Mouse (Mus musculus): ENCODE measurements at regions not wholly inside any gene's neighbourhood (a gene's known extent, or its start where the extent isn't known, plus 50 kb on each side); places are given as distances from the start of the nearest gene placed in this dataset.

- H3K4me3 ChIP-seq (ENCODE audit: insufficient read depth, low read depth, low read length), result no peak overlapping the region
- 57% methylated on average over 4 of the region's 4 CpGs for WGBS
- DNase-seq (ENCODE audit: extremely low read depth, low read depth, low spot score), result no peak
- no peaks in the 10 kb centered on the region for H3K4me1 ChIP-seq (ENCODE audit: control insufficient read depth, insufficient read depth, low read length)
- H3K27me3 ChIP-seq (ENCODE audit: control insufficient read depth, insufficient read depth, low read length), result no peaks in the 10 kb centered on the region
- H3K36me3 ChIP-seq (ENCODE audit: control insufficient read depth, insufficient read depth, low read length), result no peaks in the 10 kb centered on the region
- H3K79me2 ChIP-seq (ENCODE audit: control insufficient read depth, insufficient read depth, low read length), result no peaks in the 10 kb centered on the region
- no peak overlapping the region for H3K27ac ChIP-seq (replicated peaks; ENCODE audit: insufficient read depth, low read depth, low read length)
- no peak overlapping the region for H3K9ac ChIP-seq (ENCODE audit: low read depth, low read length)
- TF ChIP-seq POLR2A (IDR thresholded peaks at IDR 0.05; ENCODE audit: extremely low read depth, insufficient read depth, low read length), result no peak
- no peak for TF ChIP-seq CTCF (IDR thresholded peaks at IDR 0.05; ENCODE audit: low read depth, low read length)
Observed at GRCm38 (mm10) chr13:57230253-57230652, 334.5 kb upstream of the Trpc7 start.

- no peaks in the 10 kb centered on the region for H3K36me3 ChIP-seq (ENCODE audit: control insufficient read depth, insufficient read depth, low read length)
- no peak for DNase-seq (ENCODE audit: extremely low read depth, low read depth, low spot score)
- no peaks in the 10 kb centered on the region for H3K4me1 ChIP-seq (ENCODE audit: control insufficient read depth, insufficient read depth, low read length)
- no peak overlapping the region for H3K9ac ChIP-seq (ENCODE audit: low read depth, low read length)
- no peak overlapping the region for H3K27ac ChIP-seq (replicated peaks; ENCODE audit: insufficient read depth, low read depth, low read length)
- TF ChIP-seq CTCF (IDR thresholded peaks at IDR 0.05; ENCODE audit: low read depth, low read length) (no peak), POLR2A (IDR thresholded peaks at IDR 0.05; ENCODE audit: extremely low read depth, insufficient read depth, low read length) (no peak)
- no peaks in the 10 kb centered on the region for H3K27me3 ChIP-seq (ENCODE audit: control insufficient read depth, insufficient read depth, low read length)
- no peaks in the 10 kb centered on the region for H3K79me2 ChIP-seq (ENCODE audit: control insufficient read depth, insufficient read depth, low read length)
- WGBS, result 73% methylated on average over 8 of the region's 8 CpGs
- H3K4me3 ChIP-seq (ENCODE audit: insufficient read depth, low read depth, low read length), result no peak overlapping the region
Observed at GRCm38 (mm10) chr13:57221092-57221491, 325.3 kb upstream of the Trpc7 start.

- H3K9ac ChIP-seq (ENCODE audit: low read depth, low read length), result no peak overlapping the region
- no peaks in the 10 kb centered on the region for H3K79me2 ChIP-seq (ENCODE audit: control insufficient read depth, insufficient read depth, low read length)
- no peaks in the 10 kb centered on the region for H3K27me3 ChIP-seq (ENCODE audit: control insufficient read depth, insufficient read depth, low read length)
- H3K4me3 ChIP-seq (ENCODE audit: insufficient read depth, low read depth, low read length), result no peak overlapping the region
- 53% methylated on average over 7 of the region's 7 CpGs for WGBS
- TF ChIP-seq CTCF (IDR thresholded peaks at IDR 0.05; ENCODE audit: low read depth, low read length) (no peak), POLR2A (IDR thresholded peaks at IDR 0.05; ENCODE audit: extremely low read depth, insufficient read depth, low read length) (no peak)
- no peaks in the 10 kb centered on the region for H3K4me1 ChIP-seq (ENCODE audit: control insufficient read depth, insufficient read depth, low read length)
- no peaks in the 10 kb centered on the region for H3K36me3 ChIP-seq (ENCODE audit: control insufficient read depth, insufficient read depth, low read length)
- H3K27ac ChIP-seq (replicated peaks; ENCODE audit: insufficient read depth, low read depth, low read length), result no peak overlapping the region
- DNase-seq (ENCODE audit: extremely low read depth, low read depth, low spot score), result no peak
Observed at GRCm38 (mm10) chr13:57216161-57216560, 320.4 kb upstream of the Trpc7 start.

GRCm38 (mm10) chr13:57212251-57212650 lies 316.5 kb upstream of the Trpc7 start:
- TF ChIP-seq POLR2A (IDR thresholded peaks at IDR 0.05; ENCODE audit: extremely low read depth, insufficient read depth, low read length) (no peak), CTCF (IDR thresholded peaks at IDR 0.05; ENCODE audit: low read depth, low read length) (no peak)
- DNase-seq (ENCODE audit: extremely low read depth, low read depth, low spot score), result no peak
- Histone ChIP-seq H3K79me2 (ENCODE audit: control insufficient read depth, insufficient read depth, low read length) (no peaks in the 10 kb centered on the region), H3K9ac (ENCODE audit: low read depth, low read length) (no peak overlapping the region), H3K4me3 (ENCODE audit: insufficient read depth, low read depth, low read length) (no peak overlapping the region), H3K27ac (replicated peaks; ENCODE audit: insufficient read depth, low read depth, low read length) (no peak overlapping the region), H3K4me1 (ENCODE audit: control insufficient read depth, insufficient read depth, low read length) (no peaks in the 10 kb centered on the region), H3K27me3 (ENCODE audit: control insufficient read depth, insufficient read depth, low read length) (no peaks in the 10 kb centered on the region), H3K36me3 (ENCODE audit: control insufficient read depth, insufficient read depth, low read length) (no peaks in the 10 kb centered on the region)
- 24% methylated on average over 1 of the region's 1 CpGs for WGBS

GRCm38 (mm10) chr13:57191195-57191594 lies 295.4 kb upstream of the Trpc7 start:
- 64% methylated on average over 3 of the region's 3 CpGs for WGBS
- Histone ChIP-seq H3K4me1 (ENCODE audit: control insufficient read depth, insufficient read depth, low read length) (no peaks in the 10 kb centered on the region), H3K27ac (replicated peaks; ENCODE audit: insufficient read depth, low read depth, low read length) (no peak overlapping the region), H3K27me3 (ENCODE audit: control insufficient read depth, insufficient read depth, low read length) (no peaks in the 10 kb centered on the region), H3K36me3 (ENCODE audit: control insufficient read depth, insufficient read depth, low read length) (no peaks in the 10 kb centered on the region), H3K9ac (ENCODE audit: low read depth, low read length) (no peak overlapping the region), H3K4me3 (ENCODE audit: insufficient read depth, low read depth, low read length) (no peak overlapping the region), H3K79me2 (ENCODE audit: control insufficient read depth, insufficient read depth, low read length) (no peaks in the 10 kb centered on the region)
- no peak for DNase-seq (ENCODE audit: extremely low read depth, low read depth, low spot score)
- no peak for TF ChIP-seq POLR2A (IDR thresholded peaks at IDR 0.05; ENCODE audit: extremely low read depth, insufficient read depth, low read length)
- TF ChIP-seq CTCF (IDR thresholded peaks at IDR 0.05; ENCODE audit: low read depth, low read length), result no peak

- TF ChIP-seq CTCF (IDR thresholded peaks at IDR 0.05; ENCODE audit: low read depth, low read length) (no peak), POLR2A (IDR thresholded peaks at IDR 0.05; ENCODE audit: extremely low read depth, insufficient read depth, low read length) (no peak)
- H3K36me3 ChIP-seq (ENCODE audit: control insufficient read depth, insufficient read depth, low read length), result no peaks in the 10 kb centered on the region
- no peaks in the 10 kb centered on the region for H3K27me3 ChIP-seq (ENCODE audit: control insufficient read depth, insufficient read depth, low read length)
- no peaks in the 10 kb centered on the region for H3K79me2 ChIP-seq (ENCODE audit: control insufficient read depth, insufficient read depth, low read length)
- WGBS, result 75% methylated on average over 3 of the region's 3 CpGs
- no peak for DNase-seq (ENCODE audit: extremely low read depth, low read depth, low spot score)
- no peaks in the 10 kb centered on the region for H3K4me1 ChIP-seq (ENCODE audit: control insufficient read depth, insufficient read depth, low read length)
- H3K27ac ChIP-seq (replicated peaks; ENCODE audit: insufficient read depth, low read depth, low read length), result no peak overlapping the region
- no peak overlapping the region for H3K9ac ChIP-seq (ENCODE audit: low read depth, low read length)
- no peak overlapping the region for H3K4me3 ChIP-seq (ENCODE audit: insufficient read depth, low read depth, low read length)
Observed at GRCm38 (mm10) chr13:57189246-57189645, 293.5 kb upstream of the Trpc7 start.

All from liver, adult 2 months (tissue).